Mouse (Mus musculus) ES-CJ7 (cell line): Measurements from ENCODE around the gene Gpr142.
A peak's percentile ranks its signal among the peaks of the same experiment; 100 is the strongest.

Experiments
- DNase-seq: peaks from one replicate; pipeline ENCODE4 v3.0.0; 2011; ENCODE audit warnings: low read depth, low spot score

Gene Gpr142

DNA sequence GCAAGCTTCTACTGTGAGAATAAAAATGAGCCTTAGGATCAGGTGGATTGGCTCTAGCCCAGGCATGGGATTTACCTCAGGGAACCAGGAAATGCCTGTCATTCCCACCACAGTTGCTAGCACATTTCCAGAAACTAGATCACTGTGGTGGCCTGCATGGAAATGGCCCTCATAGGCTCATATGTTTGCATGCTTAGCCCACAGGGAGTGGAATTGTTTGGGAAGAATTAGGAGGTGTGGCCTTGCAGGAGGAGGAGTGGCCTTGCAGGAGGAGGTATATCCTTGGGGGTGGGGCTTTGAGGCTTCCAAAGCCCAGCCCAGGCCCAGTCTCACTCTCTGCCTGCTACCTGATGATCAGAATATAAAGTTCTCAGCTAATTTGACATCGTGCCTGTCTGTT, 3.2 kb downstream of the Gpr142 start:
- DNase-seq, result no peak

DNA sequence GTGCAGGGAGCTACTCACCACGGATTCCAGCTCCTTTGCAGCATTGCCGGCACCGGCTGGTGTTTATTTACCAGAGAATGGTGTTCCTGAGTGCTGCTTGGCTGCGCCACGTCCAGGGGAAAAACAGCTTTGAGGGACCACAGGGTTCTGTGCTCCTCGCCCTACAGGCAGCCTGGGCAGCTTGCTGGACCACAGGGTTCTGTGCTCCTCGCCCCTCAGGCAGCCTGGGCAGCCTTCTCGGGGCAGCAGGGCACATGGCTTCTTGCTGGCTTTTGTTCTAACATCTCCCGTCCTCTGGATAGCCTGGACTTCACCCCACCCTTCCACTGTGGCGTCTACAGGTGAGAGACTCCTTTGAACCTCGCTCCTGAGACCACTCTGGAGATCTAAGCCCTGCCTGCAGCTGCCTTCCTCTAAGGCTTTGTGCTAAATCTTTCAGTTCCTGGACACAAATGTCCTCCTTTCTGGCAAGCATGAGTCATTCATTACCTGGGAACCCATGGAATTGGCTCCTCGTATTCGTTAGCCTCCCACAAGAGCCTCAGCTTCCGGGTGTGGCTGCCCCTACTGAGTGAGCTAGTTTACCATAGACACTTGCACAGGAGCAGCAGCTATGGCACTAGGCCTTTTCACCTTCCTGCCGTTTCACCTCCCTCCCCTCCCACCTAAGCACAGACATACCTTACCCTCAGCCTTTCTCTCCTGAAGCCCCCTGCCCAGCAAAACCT, 4.0 kb downstream of the Gpr142 start:
- no peak for DNase-seq

DNA sequence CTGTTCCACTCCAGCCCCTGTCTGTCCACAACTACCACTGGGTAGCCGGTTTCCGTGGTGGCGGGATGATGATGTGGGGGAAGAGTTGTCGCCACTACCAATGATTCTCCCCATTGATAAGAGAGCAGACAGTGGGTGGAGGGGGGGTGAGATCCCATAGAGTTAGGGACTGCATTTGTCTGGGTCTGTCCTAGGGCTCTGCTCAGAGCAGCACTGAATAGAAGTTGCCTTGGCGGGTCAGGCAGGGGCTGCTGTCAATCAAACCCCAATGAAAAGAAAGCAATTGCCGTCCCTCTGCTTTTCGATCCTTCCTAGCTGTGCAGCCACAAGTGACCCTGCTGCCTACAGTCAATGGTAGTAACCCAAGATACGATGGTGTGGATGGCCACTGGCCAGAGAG, 5.3 kb downstream of the Gpr142 start:
- no peak for DNase-seq

DNA sequence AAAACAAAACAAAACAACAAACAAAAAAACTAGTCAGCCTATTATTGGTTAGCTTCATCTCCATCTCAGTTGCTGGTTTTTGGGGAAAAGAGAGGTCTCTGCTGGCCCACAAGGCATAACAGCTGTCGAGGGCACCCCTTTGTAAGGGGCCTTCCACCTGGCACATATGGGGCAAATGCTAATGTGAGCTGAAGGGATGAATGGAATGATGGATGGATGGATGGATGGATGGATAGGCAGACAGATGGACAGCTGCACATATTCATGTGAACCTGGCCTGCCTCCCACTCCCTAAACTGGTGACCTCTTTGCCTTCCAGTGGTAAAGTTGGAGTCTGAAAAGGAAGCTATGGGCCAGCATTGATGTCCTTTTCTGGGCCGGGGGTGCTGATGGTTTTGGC, 8.3 kb downstream of the Gpr142 start:
- no peak for DNase-seq

DNA sequence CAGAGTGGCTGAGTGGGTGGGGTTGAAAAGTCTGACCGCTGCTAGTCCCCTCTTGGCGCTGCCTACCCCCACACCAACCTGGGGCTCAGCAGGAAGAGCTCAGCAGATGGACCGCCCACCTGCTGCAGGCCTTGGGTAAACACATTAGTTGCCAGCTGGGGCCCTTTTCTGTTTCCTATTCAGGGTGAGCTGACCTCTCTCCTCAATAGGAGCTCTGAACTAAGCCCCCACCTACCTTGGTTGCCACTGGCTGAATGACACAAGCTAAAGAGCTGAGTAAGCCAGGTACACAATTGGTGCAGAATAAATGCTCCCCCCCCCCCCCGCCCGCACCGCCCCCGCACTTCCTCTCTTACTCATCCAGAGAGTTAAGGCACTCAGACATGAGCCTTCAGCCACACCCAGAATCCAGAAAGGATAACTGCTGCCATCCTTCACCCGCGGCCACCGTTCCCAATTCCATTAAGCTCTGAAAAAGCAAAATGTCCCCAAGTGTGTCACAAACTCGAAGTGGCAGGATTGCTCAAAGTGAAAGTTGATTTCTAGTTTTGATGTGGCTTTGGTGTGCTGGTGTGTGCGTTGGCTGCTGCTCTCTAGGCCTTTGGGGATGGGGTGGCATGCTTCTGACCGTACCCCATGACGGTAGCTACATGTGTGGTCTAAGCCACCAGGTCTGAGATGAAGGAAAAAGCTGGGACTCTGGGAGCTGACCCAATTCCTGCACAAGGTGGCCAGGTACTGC, 9.1 kb downstream of the Gpr142 start:
- DNase-seq, result no peak

DNA sequence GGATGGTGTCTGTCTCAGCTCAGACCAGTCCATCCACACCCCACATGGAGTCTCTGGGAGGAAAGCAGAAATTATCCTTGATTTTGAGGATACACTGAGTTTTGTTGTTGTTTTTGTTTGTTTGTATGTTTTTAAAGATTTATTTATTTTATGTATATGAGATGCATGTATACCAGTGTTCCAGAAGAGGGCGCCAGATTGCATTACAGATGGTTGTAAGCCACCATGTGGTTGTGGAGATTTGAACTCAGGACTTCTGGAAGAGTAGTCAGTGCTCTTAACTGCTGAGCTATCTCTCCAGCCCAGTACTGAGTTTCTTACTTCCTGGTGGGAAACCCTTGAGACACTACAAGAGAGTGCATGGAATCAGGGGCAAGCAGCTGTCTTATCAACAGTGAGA, 10.6 kb downstream of the Gpr142 start:
- no peak for DNase-seq

DNA sequence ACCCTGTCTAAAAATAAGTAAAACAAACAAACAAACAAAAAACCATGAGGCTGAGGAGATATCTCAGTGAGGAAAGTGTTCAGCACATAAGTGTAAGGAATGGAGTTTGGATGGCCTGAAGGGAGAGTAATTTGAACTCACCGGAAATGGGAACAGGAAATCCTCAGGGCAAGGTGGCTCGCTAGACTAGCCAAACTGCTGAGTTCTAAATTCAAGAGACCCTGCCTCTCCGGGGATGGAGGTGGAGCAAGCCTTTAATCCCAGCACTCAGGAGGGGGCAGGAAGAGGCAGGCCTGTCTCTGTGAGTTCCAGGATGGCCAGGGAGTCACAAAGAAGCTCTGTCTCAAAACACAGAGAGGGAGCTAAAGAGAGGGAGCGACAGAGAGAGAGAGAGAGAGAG, 11.6 kb downstream of the Gpr142 start:
- DNase-seq, result no peak

DNA sequence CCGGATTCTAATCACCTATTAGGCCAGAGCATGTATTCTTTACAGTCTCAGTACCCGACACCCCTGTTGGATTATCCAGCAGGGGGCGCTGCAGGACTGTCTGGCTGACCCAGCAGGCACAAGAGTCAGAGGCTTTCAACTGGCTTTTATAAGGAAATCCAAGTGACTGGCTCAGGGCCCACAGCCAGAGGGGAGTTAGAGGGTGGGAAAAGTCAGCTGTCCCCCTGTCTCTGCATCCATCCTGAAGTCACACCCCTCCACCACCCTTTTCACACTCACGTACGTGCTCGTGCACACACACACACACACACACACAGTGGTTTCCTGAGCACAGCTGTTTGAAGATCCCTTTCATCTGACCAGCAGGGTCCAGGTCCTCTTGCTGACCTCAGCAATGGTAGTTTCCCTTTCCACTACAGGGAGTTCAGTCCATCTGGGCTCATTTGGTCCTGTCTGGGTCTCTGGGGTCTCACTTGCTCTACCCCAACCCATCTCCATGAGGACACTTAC, 14.1 kb downstream of the Gpr142 start:
- peak; percentile 82 for DNase-seq

DNA sequence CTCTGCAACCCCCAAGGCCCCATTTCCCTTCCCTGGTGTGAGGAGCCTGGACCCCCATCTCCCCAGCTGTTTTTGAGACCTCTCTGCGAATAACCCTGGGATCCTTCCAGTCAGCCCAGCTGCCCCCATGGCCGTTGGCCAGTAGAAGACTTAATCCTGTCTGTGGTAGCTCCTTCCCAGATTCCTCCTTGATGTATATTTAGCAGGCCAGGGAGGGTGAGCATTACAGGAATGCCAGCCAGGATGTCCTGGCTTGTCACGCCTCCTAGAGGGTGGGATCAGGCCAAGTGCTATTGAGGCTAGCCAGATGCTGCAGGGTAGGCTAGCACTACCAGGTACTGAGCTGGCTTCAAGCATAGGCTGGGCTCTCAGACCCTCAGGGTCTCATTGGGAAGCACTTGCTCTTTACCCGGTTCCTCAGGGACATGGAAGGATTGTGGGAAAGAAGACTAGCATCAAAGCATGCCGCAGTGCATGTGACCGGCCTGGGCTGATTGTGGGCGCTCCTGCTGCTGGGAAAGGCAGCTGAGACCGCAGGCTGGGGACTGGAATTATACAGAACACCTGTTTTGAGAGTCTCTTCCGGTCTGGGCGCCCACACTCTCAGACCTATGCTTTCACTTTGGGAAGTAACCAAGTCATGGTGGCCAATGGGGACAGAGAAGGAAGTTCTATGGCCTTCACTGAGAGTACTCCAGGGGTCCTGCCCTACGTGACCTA, 16.3 kb downstream of the Gpr142 start:
- no peak for DNase-seq

DNA sequence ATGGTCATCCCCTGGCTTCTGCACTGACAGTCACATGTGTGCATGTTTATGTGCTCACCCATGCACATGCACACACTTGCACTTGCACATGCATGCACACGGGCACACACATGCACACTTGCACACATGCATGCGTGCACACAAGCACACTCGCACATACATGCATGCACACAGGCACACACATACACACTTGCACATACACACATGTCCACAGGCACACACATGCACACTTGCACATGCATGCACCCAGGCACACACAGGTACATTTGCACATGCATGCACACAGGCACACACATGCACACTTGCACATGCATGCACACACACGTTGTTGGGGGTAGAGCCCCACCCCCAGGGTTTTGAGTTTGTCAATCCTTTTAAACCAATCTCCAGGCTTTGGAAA, 18.2 kb downstream of the Gpr142 start:
- no peak for DNase-seq

DNA sequence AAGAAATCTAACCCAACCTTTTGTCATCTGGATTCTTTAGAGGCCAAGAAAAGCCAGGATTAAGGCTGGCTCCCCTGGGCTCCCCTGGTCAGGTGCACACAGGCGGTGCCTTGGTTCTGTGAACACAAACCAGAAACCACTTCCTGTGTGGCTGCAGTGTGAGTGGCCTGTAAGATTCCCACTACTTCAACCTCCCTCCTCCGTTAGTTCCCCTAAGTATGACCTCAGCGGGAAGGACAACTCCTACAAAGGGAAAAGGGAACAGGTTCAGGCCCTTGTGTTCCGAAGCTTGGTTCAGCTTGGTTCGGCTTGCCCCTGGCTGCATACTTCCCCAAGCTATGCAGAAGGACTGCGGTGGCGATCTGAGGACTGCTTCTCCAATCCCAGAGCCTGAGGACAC, 19.5 kb downstream of the Gpr142 start:
- no peak for DNase-seq

DNA sequence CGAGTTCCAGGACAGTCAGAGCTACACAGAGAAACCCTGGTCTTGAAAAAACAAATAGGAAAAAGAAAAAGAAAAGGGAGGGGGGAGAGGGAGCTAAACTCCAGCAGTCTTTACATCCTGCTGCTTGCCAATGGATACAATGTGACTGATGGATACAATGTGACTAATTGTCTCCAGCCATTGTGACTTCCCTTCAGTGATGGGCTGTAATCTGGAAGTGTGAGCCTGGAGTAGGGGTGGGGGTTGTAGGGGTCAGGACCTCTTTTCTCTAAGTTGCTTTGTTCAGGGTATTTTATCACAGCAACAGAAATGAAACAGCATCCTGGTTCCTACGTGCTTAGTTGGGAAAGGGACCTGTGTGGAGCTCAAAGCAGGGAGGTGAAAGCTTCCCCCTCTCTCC, 20.4 kb downstream of the Gpr142 start:
- no peak for DNase-seq

DNA sequence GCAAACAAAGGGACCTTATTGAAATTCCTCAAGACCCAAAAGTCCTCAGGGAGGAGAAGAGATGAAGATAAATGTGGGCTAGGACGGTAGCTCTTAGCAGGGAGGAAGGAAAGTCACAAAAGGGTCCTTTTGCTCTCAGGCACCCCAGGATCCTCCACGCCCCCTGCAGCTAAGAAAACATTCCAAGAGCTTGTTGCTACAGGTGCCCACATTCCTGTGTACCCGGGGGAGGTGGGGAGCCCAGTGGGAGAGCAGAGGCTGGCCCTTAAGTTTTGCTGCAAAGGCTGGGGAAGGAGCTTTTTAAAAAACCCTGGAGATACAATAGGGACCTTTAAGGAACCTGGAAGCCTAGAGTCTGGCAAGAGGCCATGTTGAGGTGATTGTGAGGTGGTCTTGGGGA, 21.7 kb downstream of the Gpr142 start:
- no peak for DNase-seq

DNA sequence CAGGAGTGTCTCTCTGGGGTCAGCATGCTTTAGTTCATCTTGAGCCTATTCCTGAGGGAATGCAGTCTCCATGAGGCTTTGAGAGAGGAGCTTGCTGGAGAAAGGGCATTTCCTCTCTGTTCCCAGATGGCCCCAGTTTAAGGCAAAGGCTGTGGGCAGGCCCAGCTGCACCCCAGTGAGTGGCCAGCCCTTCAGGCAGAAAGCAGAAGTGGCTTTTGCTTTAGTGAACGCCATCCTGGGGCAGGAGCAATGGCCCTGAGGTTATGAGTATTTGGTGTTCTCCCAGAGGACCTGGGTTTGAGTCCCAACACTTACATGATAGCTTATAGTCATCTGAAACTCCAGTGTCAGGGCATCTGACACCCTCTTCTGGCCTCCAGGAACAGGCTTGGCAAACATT, 22.6 kb downstream of the Gpr142 start:
- no peak for DNase-seq

DNA sequence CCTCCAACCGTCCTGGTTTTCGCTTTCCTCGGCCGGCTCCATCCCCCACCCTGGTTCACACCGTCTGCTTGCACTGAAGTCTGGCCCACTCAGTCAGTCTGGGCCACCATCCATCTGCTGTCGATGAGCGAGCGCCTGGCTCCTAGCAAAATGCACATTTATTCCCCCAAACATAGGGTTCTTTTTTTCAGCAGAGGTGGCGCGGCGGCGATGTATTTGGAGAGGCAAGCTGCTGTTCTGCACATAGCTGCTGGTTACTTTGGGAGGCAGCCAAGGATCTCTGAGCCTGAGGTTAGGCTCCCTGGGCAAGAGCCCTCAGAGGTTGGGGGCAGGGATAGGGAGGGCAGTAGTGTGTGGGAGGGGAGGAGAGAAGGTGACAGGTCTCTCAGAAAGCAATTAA, 24.0 kb downstream of the Gpr142 start:
- no peak for DNase-seq

DNA sequence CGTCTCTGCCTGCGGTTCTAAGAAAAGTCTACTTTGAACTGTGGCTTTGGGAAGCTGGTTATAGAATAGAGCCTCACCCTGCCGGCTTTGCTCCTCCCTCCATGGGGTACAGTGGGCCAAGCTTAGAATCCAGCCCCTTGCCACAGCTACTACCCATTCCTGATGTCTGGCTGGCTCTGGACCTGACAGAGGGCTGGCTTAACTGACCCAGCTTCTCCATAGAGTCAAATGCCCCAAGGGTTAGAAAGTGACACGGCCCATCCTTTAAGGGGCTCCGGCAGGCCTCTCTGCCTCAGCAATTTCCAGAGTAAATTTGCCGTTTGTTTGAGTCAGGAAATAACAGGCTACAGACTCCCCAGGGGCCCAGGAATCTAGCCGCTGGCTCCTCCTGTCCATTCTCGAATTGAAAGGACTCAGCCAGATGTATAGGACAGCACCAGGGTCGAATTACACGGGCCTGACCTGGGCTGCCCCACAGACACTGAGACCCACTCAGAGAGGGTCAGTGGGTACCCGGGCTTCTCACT, 24.5 kb downstream of the Gpr142 start:
- no peak for DNase-seq

DNA sequence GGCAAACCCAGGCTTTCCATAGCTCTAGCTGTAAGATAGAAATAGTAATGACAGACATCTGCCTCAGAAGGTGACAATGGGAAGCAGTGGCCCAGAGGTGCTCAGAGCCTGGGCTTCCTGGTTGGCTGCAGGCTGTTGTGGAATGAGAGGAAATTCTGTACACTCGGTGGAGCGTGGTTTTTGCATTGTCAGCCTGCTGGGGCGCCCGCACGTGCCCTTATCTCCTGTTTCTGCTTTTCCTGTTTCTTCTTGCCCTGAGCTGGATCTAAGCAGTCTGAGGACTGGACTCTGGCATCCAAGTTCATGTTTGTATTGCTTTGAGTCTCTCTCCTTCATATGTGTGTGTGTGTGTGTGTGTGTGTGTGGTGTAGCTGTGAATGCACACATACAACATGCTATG, 28.0 kb downstream of the Gpr142 start:
- no peak for DNase-seq

DNA sequence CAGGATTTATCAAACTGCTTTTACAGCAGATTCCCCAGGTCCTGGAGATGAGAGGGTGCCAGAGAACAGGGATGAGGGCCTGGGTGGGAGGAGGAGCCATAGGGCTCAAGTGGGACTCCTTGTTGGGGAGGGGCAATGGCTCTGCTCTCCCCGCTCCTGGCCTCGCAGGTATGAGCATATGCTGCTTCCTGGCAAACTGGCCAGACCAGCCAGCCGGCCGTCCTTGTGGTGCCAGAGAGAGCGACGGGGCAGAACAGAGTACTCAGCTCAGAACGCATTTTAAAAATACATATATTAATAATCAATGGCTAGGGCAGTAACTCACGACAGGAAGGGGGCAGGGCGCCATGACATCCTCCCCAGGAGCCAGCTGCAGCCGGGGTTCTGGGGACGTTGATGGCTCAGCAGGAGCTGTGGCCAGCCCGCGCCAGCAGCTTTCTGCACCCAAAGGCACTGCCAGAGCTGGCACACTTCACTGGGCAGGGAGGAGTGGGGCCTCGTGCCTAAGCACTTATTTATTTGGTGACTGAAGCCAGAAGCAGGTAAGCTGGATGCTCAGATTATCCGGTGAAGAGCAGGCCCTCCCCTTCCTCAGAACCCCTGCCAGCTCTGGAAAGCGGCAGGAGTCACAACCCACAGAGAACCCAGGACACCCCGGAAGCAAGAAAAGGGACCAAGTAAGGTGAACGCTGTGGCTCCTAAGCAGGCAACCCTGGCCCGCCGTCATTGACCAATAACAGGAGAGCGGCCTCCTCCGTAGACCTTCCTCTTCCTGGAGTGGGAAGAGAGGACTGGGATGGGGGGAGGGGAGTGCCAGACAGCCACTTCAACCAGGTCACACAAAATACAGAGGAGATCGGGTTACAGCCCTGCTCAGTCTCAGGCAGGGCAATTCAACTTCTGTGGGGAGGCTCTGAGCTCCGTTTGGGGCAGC, 31.0 kb downstream of the Gpr142 start:
- peak; percentile 94 for DNase-seq

DNA sequence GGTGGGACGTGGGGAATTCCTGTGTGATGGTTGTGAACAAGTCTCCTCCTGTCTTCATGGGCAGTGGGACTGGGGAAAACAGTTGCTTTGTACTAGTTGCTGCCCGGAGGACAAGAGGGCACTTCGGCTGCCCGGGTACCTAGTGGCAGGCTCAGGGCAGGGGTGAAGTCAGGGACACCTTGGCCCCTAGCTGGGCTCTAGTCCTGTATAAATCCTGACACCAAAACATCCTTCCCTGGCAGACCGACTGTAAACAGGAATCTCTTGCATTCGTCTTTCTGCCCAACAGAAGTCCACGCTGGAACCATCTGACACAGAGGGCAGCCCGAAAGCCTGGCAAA, 31.7 kb downstream of the Gpr142 start:
- no peak for DNase-seq

DNA sequence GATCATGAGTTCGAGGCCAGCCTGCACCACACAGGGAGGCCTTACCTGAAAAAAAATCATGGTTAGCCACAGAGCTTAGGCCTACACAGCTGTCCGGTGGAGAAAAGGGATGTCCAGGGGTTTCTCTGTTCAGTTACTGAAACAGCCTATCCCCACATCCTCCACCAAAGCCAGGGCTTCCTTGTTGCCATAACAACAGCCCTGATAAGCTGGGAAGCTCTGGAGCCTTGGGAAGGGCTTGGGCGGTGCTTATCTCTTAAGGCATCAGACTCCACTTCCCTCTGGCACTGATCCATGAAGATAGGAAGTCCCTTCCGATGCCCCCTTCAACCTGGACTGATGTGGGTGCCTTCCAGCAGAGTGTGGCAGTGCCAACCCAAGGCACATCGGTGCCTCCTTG, 34.4 kb downstream of the Gpr142 start:
- no peak for DNase-seq

DNA sequence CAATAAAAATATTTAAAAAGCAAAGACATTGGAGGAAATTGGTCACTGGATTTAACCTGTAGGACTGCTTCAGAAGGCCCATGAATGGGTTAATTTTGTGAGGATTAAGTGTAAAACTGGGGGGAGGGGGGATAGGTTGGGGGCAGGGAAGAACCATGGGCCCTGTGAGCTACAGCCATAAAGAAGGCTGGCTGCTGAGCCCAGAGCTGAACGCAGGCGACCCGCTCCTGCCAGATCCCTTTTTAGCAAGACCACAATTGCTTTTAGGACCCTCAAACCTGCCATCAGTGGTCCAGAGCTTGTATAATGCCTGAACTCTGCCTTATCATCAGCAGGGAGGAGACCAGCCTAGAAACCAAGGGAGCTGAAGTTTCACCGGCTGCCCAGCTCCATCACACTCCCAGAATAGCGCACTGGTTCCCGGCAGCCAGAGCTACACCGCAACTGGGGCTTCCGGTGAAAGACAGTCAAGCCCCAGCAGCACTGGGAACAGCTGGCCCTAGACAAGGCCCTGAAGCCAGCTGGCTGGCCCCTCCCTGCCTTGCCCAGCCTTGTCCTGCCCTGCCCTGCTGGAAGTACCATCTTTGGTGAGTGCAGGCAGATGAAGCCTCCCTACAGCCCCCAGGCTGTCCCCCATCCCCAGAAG, 45.2 kb downstream of the Gpr142 start:
- DNase-seq, result no peak
